Mouse (Mus musculus) erythroblast, embryonic 14.5 days (primary cell): ENCODE measurements around the gene Prss16.

Source experiments
- GATA1 ChIP-seq: IDR thresholded peaks from 2 replicates; pipeline ENCODE4 v1.6.1; 2012; ENCODE audit warnings: low read length, inconsistent platforms, mixed read lengths
- TAL1 ChIP-seq: IDR thresholded peaks from 3 replicates; pipeline ENCODE4 v1.6.1; 2012; ENCODE audit warnings: low read length, inconsistent platforms, mixed read lengths

- no peak for TF ChIP-seq GATA1
- no peak for TF ChIP-seq TAL1
Observed at GRCm38 (mm10) chr13:22050591-22051522, 41.3 kb upstream of the Prss16 start.
